Mouse (Mus musculus) midbrain, embryonic 11.5 days (tissue): ENCODE data around the gene Pex16. TPM values are rescaled to one million over a fixed set of nuclear protein-coding genes. Genes with fewer than 3 reads are reported as not detected.

Experiments
- ATAC-seq: fragments of 200-750 bp; cut with Nextera tagmentation; 2 replicates; pipeline ENCODE4 v1.8.0; 2017; ENCODE audit warnings: moderate TSS enrichment, moderate library complexity; ENCODE audit not compliant: low FRiP score
- DNase-seq: peaks from one replicate; pipeline ENCODE4 v3.0.0; 2015; ENCODE audit warnings: low spot score; ENCODE audit errors: missing footprints
- H3K27ac ChIP-seq: fragments of 300-500 bp; sonication (generic); 2 replicates; pipeline ENCODE4 v1.5.1; 2014; ENCODE audit warnings: low read depth, low read length
- H3K27me3 ChIP-seq: fragments of 300-500 bp; sonication (generic); 2 replicates; pipeline ENCODE4 v1.6.1; 2014; ENCODE audit warnings: mild to moderate bottlenecking, low read length, moderate library complexity, mixed read lengths; ENCODE audit not compliant: control insufficient read depth, insufficient read depth
- H3K36me3 ChIP-seq: fragments of 300-500 bp; sonication (generic); 2 replicates; pipeline ENCODE4 v1.6.1; 2014; ENCODE audit warnings: mild to moderate bottlenecking, low read length, moderate library complexity, mixed read lengths; ENCODE audit not compliant: control insufficient read depth, insufficient read depth
- H3K4me1 ChIP-seq: fragments of 300-500 bp; sonication (generic); 2 replicates; pipeline ENCODE4 v1.6.1; 2014; ENCODE audit warnings: low read length; ENCODE audit not compliant: control insufficient read depth, insufficient read depth
- H3K4me2 ChIP-seq: fragments of 300-500 bp; sonication (generic); 2 replicates; pipeline ENCODE4 v1.6.1; 2014; ENCODE audit warnings: mild to moderate bottlenecking, moderate library complexity
- H3K4me3 ChIP-seq: fragments of 300-500 bp; sonication (generic); 2 replicates; pipeline ENCODE4 v1.5.1; 2014; ENCODE audit warnings: low read depth, low read length
- H3K9ac ChIP-seq: fragments of 300-500 bp; sonication (generic); 2 replicates; pipeline ENCODE4 v1.6.1; 2014; ENCODE audit warnings: low read length
- H3K9me3 ChIP-seq: fragments of 300-500 bp; sonication (generic); 2 replicates; pipeline ENCODE4 v1.6.1; 2016; ENCODE audit warnings: low read length; ENCODE audit not compliant: control insufficient read depth
- WGBS: fragments of 180-500 bp; shearing (Covaris S2); extraction: QIAGEN DNeasy Blood & Tissue Kit; methylation state at CpG from one replicate; pipeline ENCODE4 v1.1.7; 2014; 5-methylcytosine and 5-hydroxymethylcytosine counted together
- polyA plus RNA-seq: library from polyadenylated mRNA; unstranded; fragments of >200 nt; fragmentation: Nextera tagmentation; extraction: Ambion mirVana; gene quantifications from 2 replicates; pipeline ENCODE4 v1.2.1, GENCODE M21; 2014

The Pex16 gene
- polyA plus RNA-seq, 1 experiment from 2014 or later, result 20.0 TPM

GRCm38 (mm10) chr2:92373437-92373813, 1.1 kb upstream of the Pex16 start:
- ATAC-seq, result no peak
- Histone ChIP-seq H3K4me1 (peaks cover 47% of the 10 kb centered on the region), H3K27me3 (peaks cover 8% of the 10 kb centered on the region), H3K9ac (0 out of 2 replicates have a peak overlapping the region, but pooled peaks have one; percentile 1), H3K36me3 (no peaks in the 10 kb centered on the region), H3K27ac (no peak overlapping the region; the same call in 1 of the 2 replicates), H3K4me3 (no peak overlapping the region), H3K9me3 (no peaks in the 10 kb centered on the region), H3K4me2 (no peak overlapping the region; the same call in 1 of the 2 replicates)
- DNase-seq, result no peak
- WGBS, result 62% methylated on average over 11 of the region's 11 CpGs

GRCm38 (mm10) chr2:92375099-92375623, 685 bp downstream of the Pex16 start:
- peaks cover 5% of the 10 kb centered on the region for H3K27me3 ChIP-seq
- 0% methylated on average over 29 of the region's 29 CpGs for WGBS
- ATAC-seq, result peak; percentile 90
- H3K36me3 ChIP-seq, result 0 out of 2 replicates have a peak, but pooled peaks cover 2% of the 10 kb centered on the region
- no peaks in the 10 kb centered on the region for H3K9me3 ChIP-seq
- peak overlapping the region; percentile 67 for H3K4me3 ChIP-seq
- DNase-seq, result peak; percentile 99
- H3K27ac ChIP-seq, result peak overlapping the region; percentile 90
- H3K4me1 ChIP-seq, result peaks cover 44% of the 10 kb centered on the region
- peak overlapping the region; percentile 70 for H3K9ac ChIP-seq
- H3K4me2 ChIP-seq, result peak overlapping the region; percentile 96

- 0 out of 2 replicates have a peak, but pooled peaks cover 3% of the 10 kb centered on the region for H3K27me3 ChIP-seq
- H3K9ac ChIP-seq, result peak overlapping the region; percentile 70
- no peaks in the 10 kb centered on the region for H3K9me3 ChIP-seq
- H3K27ac ChIP-seq, result peak overlapping the region; percentile 90
- peak overlapping the region; percentile 67 for H3K4me3 ChIP-seq
- peak overlapping the region; percentile 96 for H3K4me2 ChIP-seq
- H3K36me3 ChIP-seq, result 0 out of 2 replicates have a peak, but pooled peaks cover 4% of the 10 kb centered on the region
- no peak for DNase-seq
- no peak for ATAC-seq
- peaks cover 39% of the 10 kb centered on the region for H3K4me1 ChIP-seq
- WGBS, result 14% methylated on average over 10 of the region's 10 CpGs
These were observed 1.3 kb downstream of the Pex16 start for GRCm38 (mm10) chr2:92375788-92376187.

- peaks cover 9% of the 10 kb centered on the region; the same call in 1 of the 2 replicates for H3K36me3 ChIP-seq
- H3K9me3 ChIP-seq, result no peaks in the 10 kb centered on the region
- 81% methylated on average over 6 of the region's 6 CpGs for WGBS
- no peak overlapping the region for H3K9ac ChIP-seq
- H3K4me3 ChIP-seq, result peak overlapping the region; percentile 67; the same call in 1 of the 2 replicates
- DNase-seq, result no peak
- H3K4me1 ChIP-seq, result peaks cover 34% of the 10 kb centered on the region
- ATAC-seq, result no peak
- H3K27me3 ChIP-seq, result no peaks in the 10 kb centered on the region
- peak overlapping the region; percentile 96 for H3K4me2 ChIP-seq
- no peak overlapping the region for H3K27ac ChIP-seq
These were observed 1.8 kb downstream of the Pex16 start for GRCm38 (mm10) chr2:92376300-92376699.

GRCm38 (mm10) chr2:92377320-92377719, 2.8 kb downstream of the Pex16 start:
- Histone ChIP-seq H3K27me3 (no peaks in the 10 kb centered on the region), H3K4me3 (no peak overlapping the region), H3K4me1 (peaks cover 23% of the 10 kb centered on the region), H3K9me3 (no peaks in the 10 kb centered on the region), H3K9ac (no peak overlapping the region), H3K27ac (no peak overlapping the region), H3K36me3 (peaks cover 10% of the 10 kb centered on the region; the same call in 1 of the 2 replicates), H3K4me2 (no peak overlapping the region)
- DNase-seq, result no peak
- 92% methylated on average over 7 of the region's 7 CpGs for WGBS
- ATAC-seq, result no peak

GRCm38 (mm10) chr2:92379783-92380494, 5.5 kb downstream of the Pex16 start:
- Histone ChIP-seq H3K9ac (no peak overlapping the region), H3K36me3 (peaks cover 32% of the 10 kb centered on the region), H3K27me3 (no peaks in the 10 kb centered on the region), H3K9me3 (no peaks in the 10 kb centered on the region), H3K4me1 (peaks cover 9% of the 10 kb centered on the region), H3K4me2 (no peak overlapping the region), H3K27ac (no peak overlapping the region), H3K4me3 (no peak overlapping the region)
- 80% methylated on average over 17 of the region's 17 CpGs for WGBS
- ATAC-seq (no peak), DNase-seq (no peak)

GRCm38 (mm10) chr2:92380495-92381050, 6.1 kb downstream of the Pex16 start:
- Histone ChIP-seq H3K4me3 (no peak overlapping the region), H3K4me2 (no peak overlapping the region), H3K27me3 (no peaks in the 10 kb centered on the region), H3K36me3 (peaks cover 37% of the 10 kb centered on the region), H3K27ac (no peak overlapping the region), H3K9ac (no peak overlapping the region), H3K4me1 (peaks cover 7% of the 10 kb centered on the region), H3K9me3 (no peaks in the 10 kb centered on the region)
- 79% methylated on average over 6 of the region's 6 CpGs for WGBS
- DNase-seq (no peak), ATAC-seq (no peak)

- ATAC-seq, result no peak
- no peak for DNase-seq
- Histone ChIP-seq H3K27me3 (no peaks in the 10 kb centered on the region), H3K9me3 (no peaks in the 10 kb centered on the region), H3K4me1 (peaks cover 2% of the 10 kb centered on the region), H3K27ac (no peak overlapping the region), H3K4me2 (no peak overlapping the region), H3K4me3 (no peak overlapping the region), H3K9ac (no peak overlapping the region), H3K36me3 (peaks cover 43% of the 10 kb centered on the region)
- WGBS, result 85% methylated on average over 5 of the region's 5 CpGs
These were observed 6.7 kb downstream of the Pex16 start for GRCm38 (mm10) chr2:92381161-92381560.
